Mouse (Mus musculus) heart, postnatal 0 days (tissue): ENCODE measurements at regions not wholly inside any gene's neighbourhood (a gene's known extent, or its start where the extent isn't known, plus 50 kb on each side); places are given as distances from the start of the nearest gene placed in this dataset.

Experiments
- ATAC-seq: fragments of 200-750 bp; cut with Nextera tagmentation; 2 replicates; pipeline ENCODE4 v1.8.0; 2017; ENCODE audit warnings: low read depth, moderate number of reproducible peaks, moderate library complexity; ENCODE audit not compliant: insufficient read depth
- DNase-seq: peaks from one replicate; pipeline ENCODE4 v3.0.0-alpha.2; 2016; ENCODE audit warnings: low spot score
- H3K27ac ChIP-seq: fragments of 300-500 bp; sonication (generic); 2 replicates; pipeline ENCODE4 v1.5.1; 2014; ENCODE audit warnings: low read depth, mild to moderate bottlenecking
- H3K27me3 ChIP-seq: fragments of 300-500 bp; sonication (generic); 2 replicates; pipeline ENCODE4 v1.6.1; 2014; ENCODE audit warnings: low read length, mixed read lengths; ENCODE audit not compliant: control insufficient read depth, insufficient read depth
- H3K36me3 ChIP-seq: fragments of 300-500 bp; sonication (generic); replicated peaks from 2 replicates; pipeline ENCODE4 v1.6.1; 2014; ENCODE audit warnings: low read length, mixed read lengths; ENCODE audit not compliant: control insufficient read depth, insufficient read depth
- H3K4me1 ChIP-seq: fragments of 300-500 bp; sonication (generic); 2 replicates; pipeline ENCODE4 v1.6.1; 2014; ENCODE audit warnings: antibody characterized with exemption; ENCODE audit not compliant: control insufficient read depth, insufficient read depth
- H3K4me2 ChIP-seq: fragments of 300-500 bp; sonication (generic); 2 replicates; pipeline ENCODE4 v1.6.1; 2014; ENCODE audit warnings: low read depth, mild to moderate bottlenecking, low read length, moderate library complexity
- H3K4me3 ChIP-seq: fragments of 300-500 bp; sonication (generic); 2 replicates; pipeline ENCODE4 v1.5.1; 2014; ENCODE audit warnings: low read depth, low read length
- H3K9ac ChIP-seq: fragments of 300-500 bp; sonication (generic); replicated peaks from 2 replicates; pipeline ENCODE4 v1.6.1; 2014; ENCODE audit warnings: low read depth, low read length, mixed read lengths
- H3K9me3 ChIP-seq: fragments of 300-500 bp; sonication (generic); replicated peaks from 2 replicates; pipeline ENCODE4 v1.6.1; 2016; ENCODE audit warnings: low read length; ENCODE audit not compliant: control insufficient read depth
- CTCF ChIP-seq: IDR thresholded peaks from 2 replicates; pipeline ENCODE4 v1.5.1; 2016; ENCODE audit warnings: antibody characterized with exemption, control low read depth, low read depth
- EP300 ChIP-seq: IDR thresholded peaks from 2 replicates; pipeline ENCODE4 v1.6.1; 2016; ENCODE audit warnings: antibody characterized with exemption, low read depth
- WGBS: fragments of 180-500 bp; shearing (Covaris S2); extraction: QIAGEN DNeasy Blood & Tissue Kit; methylation state at CpG from one replicate; pipeline ENCODE4 v1.1.7; 2014; 5-methylcytosine and 5-hydroxymethylcytosine counted together

DNA sequence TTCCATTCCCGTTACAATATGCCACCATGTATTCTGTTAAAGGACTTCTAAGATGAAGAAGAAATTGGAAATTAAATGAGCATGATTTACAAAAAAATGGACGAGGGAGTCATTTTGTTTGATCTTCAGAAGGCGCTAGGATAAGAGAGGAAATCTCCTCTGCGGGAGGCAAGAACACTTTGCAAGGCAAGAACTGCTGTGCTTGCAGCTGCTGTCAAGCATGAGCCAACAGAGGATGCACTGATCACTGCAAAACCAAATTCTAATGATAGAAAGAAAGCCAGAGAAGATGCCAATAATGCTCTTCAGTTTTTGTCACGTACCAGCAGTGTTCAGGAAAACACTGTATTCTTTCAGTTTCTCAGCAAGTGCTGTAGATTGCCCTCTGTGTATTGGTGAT is 279.2 kb upstream of the Hs3st1 start:
- DNase-seq = no peak
- no peak overlapping the region for H3K4me2 ChIP-seq
- H3K27me3 ChIP-seq = no peaks in the 10 kb centered on the region
- no peak overlapping the region for H3K9ac ChIP-seq
- H3K36me3 ChIP-seq = no peaks in the 10 kb centered on the region
- no peak for ATAC-seq
- no peaks in the 10 kb centered on the region for H3K4me1 ChIP-seq
- WGBS = 66% methylated on average over 5 of the region's 5 CpGs
- H3K27ac ChIP-seq = no peak overlapping the region
- H3K4me3 ChIP-seq = no peak overlapping the region
- TF ChIP-seq EP300 = no peak
- no peak for TF ChIP-seq CTCF
- no peaks in the 10 kb centered on the region for H3K9me3 ChIP-seq

DNA sequence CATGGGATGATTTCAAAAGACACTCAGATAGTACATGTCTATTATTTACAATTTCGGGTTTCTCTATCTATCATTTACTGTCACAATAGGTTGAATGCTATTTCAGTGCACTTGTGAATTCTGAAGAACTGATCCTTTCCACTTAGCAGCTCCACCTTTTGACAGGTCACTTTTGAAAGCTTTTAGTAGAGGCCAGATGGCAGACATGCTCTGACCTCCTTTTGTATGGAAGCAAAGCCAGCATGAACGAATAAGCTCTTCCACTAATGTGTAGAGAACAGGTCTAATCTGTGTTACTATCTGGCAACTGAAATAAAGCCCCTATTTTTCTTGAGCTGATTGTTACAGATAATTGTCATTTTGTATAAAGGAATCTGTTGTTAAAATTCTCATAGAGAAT is 278.4 kb upstream of the Hs3st1 start:
- Histone ChIP-seq H3K27ac (no peak overlapping the region), H3K27me3 (no peaks in the 10 kb centered on the region), H3K9ac (no peak overlapping the region), H3K36me3 (no peaks in the 10 kb centered on the region), H3K4me1 (no peaks in the 10 kb centered on the region), H3K4me3 (no peak overlapping the region), H3K9me3 (no peaks in the 10 kb centered on the region), H3K4me2 (no peak overlapping the region)
- 62% methylated on average over 2 of the region's 2 CpGs for WGBS
- DNase-seq (no peak), ATAC-seq (no peak)
- no peak for TF ChIP-seq EP300
- no peak for TF ChIP-seq CTCF

DNA sequence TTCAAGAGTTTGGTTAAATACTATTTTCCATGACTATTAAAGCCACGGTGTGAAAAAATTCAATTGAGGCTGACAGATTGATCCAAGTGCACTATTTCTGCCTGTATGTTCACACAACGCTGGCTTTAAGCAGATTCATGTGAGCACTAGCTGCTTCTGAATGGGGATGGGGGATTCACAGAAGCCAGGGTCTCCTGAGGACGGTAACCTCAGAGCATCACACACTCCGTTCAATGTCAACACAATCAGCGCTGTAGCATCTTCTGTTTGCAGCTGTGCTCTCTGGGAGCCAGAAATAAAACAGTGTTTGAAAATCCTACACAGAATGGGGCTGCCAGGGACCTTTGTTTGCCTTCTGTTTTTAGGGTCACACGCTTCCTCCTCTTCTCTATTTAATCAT is 275.0 kb upstream of the Hs3st1 start:
- Histone ChIP-seq H3K36me3 (no peaks in the 10 kb centered on the region), H3K9ac (no peak overlapping the region)
- WGBS = 71% methylated on average over 6 of the region's 6 CpGs

DNA sequence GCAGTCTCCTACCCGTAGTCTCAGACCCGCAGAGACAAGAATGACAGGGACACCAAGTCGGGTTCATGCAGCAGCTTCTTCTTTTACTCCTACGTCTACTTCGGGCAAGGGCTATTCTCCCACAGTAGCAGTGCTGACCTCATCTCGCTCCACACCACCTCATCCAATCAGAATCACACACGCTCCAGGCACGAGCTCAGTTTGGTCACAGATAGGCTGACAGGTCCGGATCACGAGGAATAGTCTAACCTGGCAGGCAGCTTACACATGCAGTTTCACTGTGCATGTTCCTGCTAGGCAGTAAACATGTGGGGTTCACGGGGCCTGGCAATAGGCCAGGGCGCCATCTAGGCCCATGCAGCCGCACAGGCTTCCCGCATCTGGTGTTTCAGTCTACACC is 260.7 kb upstream of the Hs3st1 start:
- DNase-seq = no peak
- WGBS = 81% methylated on average over 14 of the region's 14 CpGs

More for the DNA sequence above, 275.0 kb upstream of the Hs3st1 start:
- ATAC-seq (no peak), DNase-seq (no peak)
- Histone ChIP-seq H3K4me2 (no peak overlapping the region), H3K27ac (no peak overlapping the region), H3K4me3 (no peak overlapping the region), H3K27me3 (no peaks in the 10 kb centered on the region), H3K4me1 (no peaks in the 10 kb centered on the region), H3K9me3 (no peaks in the 10 kb centered on the region)
- TF ChIP-seq EP300 (no peak), CTCF (no peak)

DNA sequence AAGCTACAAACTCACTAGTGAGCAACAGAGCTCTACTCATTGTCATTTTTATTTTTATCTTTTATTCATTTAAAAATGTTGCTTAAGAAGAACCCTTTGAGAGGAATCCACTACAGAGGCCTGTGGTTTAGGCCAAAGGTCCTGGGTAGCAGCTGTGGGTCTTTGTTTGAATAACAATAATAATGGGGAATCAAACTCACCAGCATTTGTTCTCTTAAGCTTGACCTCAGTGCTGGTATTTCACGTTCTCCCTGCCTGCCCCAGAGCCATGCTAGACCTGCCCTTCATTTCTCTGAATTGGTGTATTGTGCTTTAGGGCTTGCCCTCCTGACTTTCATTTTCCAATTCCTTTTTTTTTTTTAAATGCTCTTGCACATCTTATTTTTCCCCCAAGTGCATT is 232.8 kb upstream of the Hs3st1 start:
- ATAC-seq (no peak), DNase-seq (no peak)
- Histone ChIP-seq H3K4me2 (no peak overlapping the region), H3K9ac (no peak overlapping the region), H3K4me1 (no peaks in the 10 kb centered on the region), H3K9me3 (no peaks in the 10 kb centered on the region), H3K36me3 (no peaks in the 10 kb centered on the region), H3K27ac (no peak overlapping the region), H3K27me3 (no peaks in the 10 kb centered on the region), H3K4me3 (no peak overlapping the region)
- TF ChIP-seq EP300 (no peak), CTCF (no peak)
- WGBS = 14% methylated on average over 1 of the region's 1 CpGs

More for the DNA sequence above, 260.7 kb upstream of the Hs3st1 start:
- TF ChIP-seq EP300 = no peak
- TF ChIP-seq CTCF = no peak
- no peaks in the 10 kb centered on the region for H3K9me3 ChIP-seq
- H3K27me3 ChIP-seq = no peaks in the 10 kb centered on the region
- no peak overlapping the region for H3K4me2 ChIP-seq
- ATAC-seq = no peak
- H3K4me3 ChIP-seq = no peak overlapping the region
- no peaks in the 10 kb centered on the region for H3K4me1 ChIP-seq
- H3K27ac ChIP-seq = no peak overlapping the region
- H3K36me3 ChIP-seq = no peaks in the 10 kb centered on the region
- no peak overlapping the region for H3K9ac ChIP-seq

DNA sequence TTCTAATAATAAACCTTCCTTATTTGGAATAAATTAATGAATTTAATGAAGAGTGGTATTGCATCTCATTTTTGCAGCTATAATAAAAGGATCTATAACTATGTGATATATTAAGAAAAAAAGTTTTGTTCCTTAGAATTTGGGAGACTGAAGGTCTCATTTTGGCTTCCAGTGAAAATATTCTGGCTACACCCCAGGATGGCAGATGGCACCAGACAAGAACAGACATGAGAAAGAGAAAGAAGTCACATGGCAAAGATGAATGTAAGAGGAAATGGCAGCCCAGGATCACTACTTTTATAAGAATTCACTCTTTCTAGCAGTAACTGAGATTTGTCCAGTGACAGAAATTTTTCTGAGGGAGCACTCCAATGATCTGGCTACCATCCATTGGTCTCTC is 209.1 kb upstream of the Hs3st1 start:
- ATAC-seq = no peak
- Histone ChIP-seq H3K4me1 (no peaks in the 10 kb centered on the region), H3K36me3 (no peaks in the 10 kb centered on the region), H3K4me3 (no peak overlapping the region), H3K9me3 (no peaks in the 10 kb centered on the region), H3K9ac (no peak overlapping the region), H3K27ac (no peak overlapping the region), H3K4me2 (no peak overlapping the region), H3K27me3 (no peaks in the 10 kb centered on the region)
- TF ChIP-seq EP300 (no peak), CTCF (no peak)
- DNase-seq = no peak
